Mouse (Mus musculus) gastrocnemius, postnatal 4 days (tissue): ENCODE results near the gene Ank. TPM values are rescaled to one million over a fixed set of nuclear protein-coding genes. Genes with fewer than 3 reads are reported as not detected.
"Not testable (repeated sequence)": the region's sequence is repeated elsewhere in the genome, so short reads cannot be mapped to it uniquely, and the experiment has no call there.

Source experiments
- DNase-seq, 2 experiments: peaks; one replicate each; pipeline ENCODE4 v3.0.0; 2021 to 2022; ENCODE audit warnings: low spot score in 2 of 2, mixed read lengths in 2 of 2
- long read RNA-seq, 2 experiments: library from polyadenylated mRNA; stranded (forward); transcript quantifications; one replicate each; pipeline ENCODE4 v2.0.0; 2021
- total RNA-seq, 2 experiments: library from RNA; stranded (reverse); gene quantifications; 2 replicates each; pipeline ENCODE4 v1.2.3; 2021

The Ank gene
- 10 to 100 TPM; 21.5 to 26.0 TPM for total RNA-seq
- long read RNA-seq, experiment 1, transcript Ank-201 (12 exons, 3,498 nt), result major isoform, 32 of 42 reads
- long read RNA-seq, experiment 1, partial matches to known transcripts, result 10 of 42 reads
- long read RNA-seq, experiment 1, other reads (novel, unspliced or antisense), result 0 of 42 reads
- long read RNA-seq, experiment 2, transcript Ank-201 (12 exons, 3,498 nt), result major isoform, 23 of 31 reads
- long read RNA-seq, experiment 2, partial matches to known transcripts, result 5 of 31 reads
- long read RNA-seq, experiment 2, other reads (novel, unspliced or antisense), result 3 of 31 reads

GRCm38 (mm10) chr15:27466131-27467080, at the start of gene Ank:
Gene Ank (plus strand): TSS chr15:27466677.
- peak; percentile 80 to 81 for DNase-seq

GRCm38 (mm10) chr15:27418566-27419331, 47.7 kb upstream of the Ank start:
- DNase-seq, result no peak

GRCm38 (mm10) chr15:27421531-27421930, 44.9 kb upstream of the Ank start:
- no peak for DNase-seq

- DNase-seq, result no peak
Observed at GRCm38 (mm10) chr15:27427581-27427980, 38.9 kb upstream of the Ank start.

- DNase-seq, result no peak
Observed at GRCm38 (mm10) chr15:27430241-27430640, 36.2 kb upstream of the Ank start.

- DNase-seq, result no peak
Observed at GRCm38 (mm10) chr15:27432851-27433615, 33.4 kb upstream of the Ank start.

GRCm38 (mm10) chr15:27435409-27435808, 31.1 kb upstream of the Ank start:
- DNase-seq, result no peak

GRCm38 (mm10) chr15:27436194-27436593, 30.3 kb upstream of the Ank start:
- DNase-seq, result no peak

- DNase-seq, result no peak
Observed at GRCm38 (mm10) chr15:27441053-27441452, 25.4 kb upstream of the Ank start.

- DNase-seq, result no peak
Observed at GRCm38 (mm10) chr15:27441529-27441928, 24.9 kb upstream of the Ank start.

- no peak for DNase-seq
Observed at GRCm38 (mm10) chr15:27441951-27442350, 24.5 kb upstream of the Ank start.

- DNase-seq, result no peak
Observed at GRCm38 (mm10) chr15:27444772-27445347, 21.6 kb upstream of the Ank start.

GRCm38 (mm10) chr15:27450689-27451088, 15.8 kb upstream of the Ank start:
- DNase-seq, result no peak

- no peak for DNase-seq
Observed at GRCm38 (mm10) chr15:27451760-27452159, 14.7 kb upstream of the Ank start.

- DNase-seq, result no peak
Observed at GRCm38 (mm10) chr15:27452496-27452895, 14.0 kb upstream of the Ank start.

GRCm38 (mm10) chr15:27457001-27457400, 9.5 kb upstream of the Ank start:
- DNase-seq, result no peak

- not testable (repeated sequence) for DNase-seq
Observed at GRCm38 (mm10) chr15:27459781-27460180, 6.7 kb upstream of the Ank start.

- DNase-seq, result no peak
Observed at GRCm38 (mm10) chr15:27461336-27462245, 4.9 kb upstream of the Ank start.

GRCm38 (mm10) chr15:27463876-27464275, 2.6 kb upstream of the Ank start:
- DNase-seq, result no peak
